Mouse (Mus musculus): ENCODE data around the gene Cbfa2t2.

DNA sequence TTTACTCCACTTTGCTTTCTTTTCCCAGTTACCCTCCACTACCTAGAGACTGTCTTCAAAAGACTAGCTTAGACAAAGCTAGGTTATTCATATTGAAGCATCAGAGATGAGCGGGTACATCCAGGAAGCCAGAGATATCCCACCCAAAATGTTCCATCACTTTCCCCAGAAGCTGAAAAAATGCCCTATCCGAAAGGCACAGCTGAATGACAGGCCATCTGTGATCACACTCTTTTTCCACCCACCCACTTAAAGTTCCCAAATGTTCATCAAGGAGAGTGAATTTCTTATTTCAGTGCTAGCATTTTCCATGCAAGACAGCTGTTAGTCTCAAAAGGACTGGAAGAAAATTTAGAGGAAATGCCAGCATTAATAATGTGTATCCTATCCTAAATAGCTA, 89.0 kb downstream of the Cbfa2t2 start:
- TF ChIP-seq CTCF (IDR thresholded peaks at IDR 0.05; ENCODE audit: low read depth) (no peak), EP300 (IDR thresholded peaks at IDR 0.05; ENCODE audit: low read depth) (no peak)

Data from liver, postnatal 0 days (tissue).